Mouse (Mus musculus) testis, adult 2 months (tissue): ENCODE data around the gene Ndrg4. TPM values are rescaled to one million over a fixed set of nuclear protein-coding genes. Genes with fewer than 3 reads are reported as not detected.

Source experiments
- H3K27ac ChIP-seq: fragments of 200-500 bp; 2 replicates; pipeline ENCODE4 v1.5.1; 2012; ENCODE audit warnings: low read depth, low read length; ENCODE audit not compliant: control insufficient read depth, insufficient read depth
- H3K27me3 ChIP-seq: fragments of 200-500 bp; 2 replicates; pipeline ENCODE4 v1.6.1; 2012; ENCODE audit warnings: mild to moderate bottlenecking, low read length, moderate library complexity; ENCODE audit not compliant: control insufficient read depth, insufficient read depth
- H3K36me3 ChIP-seq: fragments of 200-500 bp; 2 replicates; pipeline ENCODE4 v1.6.1; 2012; ENCODE audit warnings: mild to moderate bottlenecking, low read length; ENCODE audit not compliant: control insufficient read depth, insufficient read depth
- H3K4me1 ChIP-seq: fragments of 200-500 bp; 2 replicates; pipeline ENCODE4 v1.6.1; 2012; ENCODE audit warnings: low read length; ENCODE audit not compliant: control insufficient read depth, insufficient read depth
- H3K4me3 ChIP-seq: fragments of 200-500 bp; 2 replicates; pipeline ENCODE4 v1.5.1; 2012; ENCODE audit warnings: low read depth, mild to moderate bottlenecking, low read length, moderate library complexity, mixed read lengths; ENCODE audit not compliant: control insufficient read depth
- CTCF ChIP-seq: fragments of 200-500 bp; IDR thresholded peaks from 2 replicates; pipeline ENCODE4 v1.5.1; 2012; ENCODE audit warnings: low read depth, mild to moderate bottlenecking, inconsistent platforms, low read length, moderate library complexity; ENCODE audit not compliant: control insufficient read depth, insufficient read depth, insufficient replicate concordance
- POLR2A ChIP-seq: fragments of 200-500 bp; IDR thresholded peaks from 2 replicates; pipeline ENCODE4 v1.6.1; 2012; ENCODE audit warnings: low read depth, mild to moderate bottlenecking, inconsistent platforms, low read length, moderate library complexity; ENCODE audit not compliant: control insufficient read depth
- polyA plus RNA-seq: library from polyadenylated mRNA; depleted of rRNA; stranded (reverse); fragments of >200 nt; gene quantifications from 2 replicates; pipeline ENCODE4 v1.2.3, GENCODE M21; 2012; rRNA removed

Gene Ndrg4
- polyA plus RNA-seq, result 23.7 and 26.2 TPM in 2 replicates

GRCm38 (mm10) chr8:95676631-95677030 lies at the start of gene Ndrg4:
Ndrg4 (plus strand) TSS chr8:95676980.
- no peak within 1 kb of the TSS for H3K27ac ChIP-seq
- no peak for TF ChIP-seq CTCF
- TF ChIP-seq POLR2A, result no peak

GRCm38 (mm10) chr8:95632840-95633239 lies 43.9 kb upstream of the Ndrg4 start:
- H3K36me3 ChIP-seq, result no peaks in the 10 kb centered on the region
- H3K4me1 ChIP-seq, result 0 out of 2 replicates have a peak, but pooled peaks cover 2% of the 10 kb centered on the region
- no peak overlapping the region for H3K27ac ChIP-seq
- H3K27me3 ChIP-seq, result no peaks in the 10 kb centered on the region
- no peak overlapping the region; the same call in 1 of the 2 replicates for H3K4me3 ChIP-seq
- no peak for TF ChIP-seq POLR2A
- TF ChIP-seq CTCF, result no peak

More at GRCm38 (mm10) chr8:95676631-95677030, at the start of gene Ndrg4:
- Histone ChIP-seq H3K4me1 (peaks cover 6% of the 10 kb centered on the region; the same call in 1 of the 2 replicates), H3K27me3 (no peaks in the 10 kb centered on the region), H3K4me3 (peak within 1 kb of the TSS; percentile 72), H3K36me3 (no peaks in the 10 kb centered on the region)

GRCm38 (mm10) chr8:95633262-95634062 lies 43.3 kb upstream of the Ndrg4 start, which contains the start of gene Gins3:
Gins3 (plus strand) TSS chr8:95633453.
- 0 out of 2 replicates have a peak, but pooled peaks cover 2% of the 10 kb centered on the region for H3K4me1 ChIP-seq
- no peaks in the 10 kb centered on the region for H3K27me3 ChIP-seq
- H3K27ac ChIP-seq, result 0 out of 2 replicates have a peak within 1 kb of the TSS, but pooled peaks have one; percentile 19
- H3K36me3 ChIP-seq, result no peaks in the 10 kb centered on the region
- H3K4me3 ChIP-seq, result peak within 1 kb of the TSS; percentile 87
- 0 out of 2 replicates have a peak, but pooled peaks have one; percentile 53 for TF ChIP-seq POLR2A
- TF ChIP-seq CTCF, result no peak

GRCm38 (mm10) chr8:95634063-95634340 lies 42.8 kb upstream of the Ndrg4 start:
- H3K4me3 ChIP-seq, result peak overlapping the region; percentile 87
- no peaks in the 10 kb centered on the region for H3K36me3 ChIP-seq
- H3K27me3 ChIP-seq, result no peaks in the 10 kb centered on the region
- H3K27ac ChIP-seq, result 0 out of 2 replicates have a peak overlapping the region, but pooled peaks have one; percentile 19
- H3K4me1 ChIP-seq, result 0 out of 2 replicates have a peak, but pooled peaks cover 2% of the 10 kb centered on the region
- TF ChIP-seq POLR2A (no peak), CTCF (no peak)

- H3K27me3 ChIP-seq, result no peaks in the 10 kb centered on the region
- no peaks in the 10 kb centered on the region for H3K4me1 ChIP-seq
- H3K36me3 ChIP-seq, result no peaks in the 10 kb centered on the region
- no peak overlapping the region for H3K27ac ChIP-seq
- no peak overlapping the region for H3K4me3 ChIP-seq
- no peak for TF ChIP-seq POLR2A
- TF ChIP-seq CTCF, result no peak
Observed at GRCm38 (mm10) chr8:95644942-95645341, 31.8 kb upstream of the Ndrg4 start.

GRCm38 (mm10) chr8:95648251-95648650 lies 28.5 kb upstream of the Ndrg4 start:
- no peaks in the 10 kb centered on the region for H3K36me3 ChIP-seq
- no peaks in the 10 kb centered on the region for H3K27me3 ChIP-seq
- H3K4me3 ChIP-seq, result no peak overlapping the region
- H3K4me1 ChIP-seq, result no peaks in the 10 kb centered on the region
- H3K27ac ChIP-seq, result no peak overlapping the region
- TF ChIP-seq POLR2A (no peak), CTCF (no peak)

- H3K27ac ChIP-seq, result no peak overlapping the region
- H3K4me3 ChIP-seq, result no peak overlapping the region
- H3K4me1 ChIP-seq, result no peaks in the 10 kb centered on the region
- H3K27me3 ChIP-seq, result no peaks in the 10 kb centered on the region
- TF ChIP-seq POLR2A, result no peak
- TF ChIP-seq CTCF, result no peak
- H3K36me3 ChIP-seq, result no peaks in the 10 kb centered on the region
Observed at GRCm38 (mm10) chr8:95653351-95653750, 23.4 kb upstream of the Ndrg4 start.
